In the genomic region with DNA sequence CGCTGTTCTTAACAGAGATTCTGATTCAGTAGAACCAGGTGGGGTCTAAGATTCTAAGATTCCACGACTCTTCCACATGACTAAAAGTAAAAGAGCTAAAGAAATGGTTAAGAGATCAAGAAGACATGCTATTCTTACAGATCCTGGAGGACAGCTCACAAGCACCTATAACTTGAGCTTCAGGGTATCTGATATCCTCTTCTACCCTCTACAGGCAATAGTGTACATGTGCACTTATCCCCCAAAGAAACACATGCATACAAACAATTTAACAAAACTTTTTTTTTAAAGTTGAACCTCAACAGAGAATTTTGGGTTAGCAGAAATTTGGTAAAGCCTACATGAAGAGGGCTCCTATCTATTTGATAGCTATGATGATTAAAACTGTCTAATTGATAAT, we compare ENCODE assay signal across 19 mouse cellular contexts.
DNase-seq lines count a peak whose midpoint lies in the region; ATAC-seq and TF ChIP-seq lines count a peak whose summit lies in the region.
"Had no signal": no experiment of that assay in that cellular context is flagged by ENCODE, and none has a peak within 500 bp of the region (broad histone marks: within the 10 kb centered on the region; RNA-seq: fewer than 3 reads in every experiment).

No protein-coding gene starts in this region.

- peak; percentile 15 for TF ChIP-seq RAD21 in CH12.LX (IDR thresholded peaks at IDR 0.05; ENCODE audit: low read depth, low read length)

- H3K36me3 ChIP-seq in forebrain, postnatal 0 days (ENCODE audit: insufficient read depth), result no peaks in the 10 kb centered on the region
- no peaks in the 10 kb centered on the region for H3K36me3 ChIP-seq in forebrain, embryonic 11.5 days (ENCODE audit: control insufficient read depth, insufficient read depth, low read length)
- H3K36me3 ChIP-seq in CH12.LX (replicated peaks in 1 of 2; ENCODE audit: control insufficient read depth in 1 of 2, insufficient read depth in 1 of 2, low read length in 1 of 2), result no peaks in the 10 kb centered on the region
- H3K36me3 ChIP-seq: embryonic facial prominence, embryonic 10.5 days; heart, embryonic 13.5 days had no signal

- H3K4me1 ChIP-seq in forebrain, postnatal 0 days (ENCODE audit: insufficient read depth), result peaks cover 8% of the 10 kb centered on the region
- H3K4me1 ChIP-seq in forebrain, embryonic 11.5 days (replicated peaks; ENCODE audit: control insufficient read depth, insufficient read depth, low read length), result no peaks in the 10 kb centered on the region
- no peaks in the 10 kb centered on the region for H3K4me1 ChIP-seq in CH12.LX (ENCODE audit: control insufficient read depth in 1 of 2, insufficient read depth in 2 of 2)
- H3K4me1 ChIP-seq: embryonic facial prominence, embryonic 10.5 days had no signal

- DNase-seq in forebrain, postnatal 0 days, result no peak
- no peak for DNase-seq in forebrain, embryonic 11.5 days (ENCODE audit: low spot score)
- no peak for DNase-seq in layer of hippocampus, adult 2 months (ENCODE audit: low spot score in 2 of 2)
- no peak for DNase-seq in layer of hippocampus, adult 9-10 months (ENCODE audit: low spot score)
- no peak for DNase-seq in CH12.LX (ENCODE audit: extremely low read depth)
- no peak for DNase-seq in cerebellum, postnatal 4 days (ENCODE audit: low spot score in 2 of 2)
- DNase-seq in T-cell, adult 2 months (ENCODE audit: low spot score), result no peak
- DNase-seq: adrenal gland, postnatal 10 days; cerebellum, adult 11 months; cerebellum, adult 8-10 months; cerebellum, postnatal 25 days; gastrocnemius, postnatal 36 days; heart, adult 11 months; heart, postnatal 10 days had no signal

- H3K4me3 ChIP-seq in forebrain, postnatal 0 days (ENCODE audit: low read depth, low read length), result no peak overlapping the region
- no peak overlapping the region for H3K4me3 ChIP-seq in forebrain, embryonic 11.5 days (ENCODE audit: low read depth, low read length)
- no peak overlapping the region for H3K4me3 ChIP-seq in layer of hippocampus, adult 2 months
- no peak overlapping the region for H3K4me3 ChIP-seq in CH12.LX (replicated peaks in 1 of 3; ENCODE audit: low read depth in 2 of 3, low read length in 2 of 3, poor library complexity in 1 of 3)
- H3K4me3 ChIP-seq: embryonic facial prominence, embryonic 10.5 days; heart, embryonic 13.5 days had no signal

- no peaks in the 10 kb centered on the region for H3K27me3 ChIP-seq in forebrain, postnatal 0 days (ENCODE audit: insufficient read depth, low read length)
- no peaks in the 10 kb centered on the region for H3K27me3 ChIP-seq in forebrain, embryonic 11.5 days (ENCODE audit: control insufficient read depth, insufficient read depth, low read length)
- no peaks in the 10 kb centered on the region for H3K27me3 ChIP-seq in CH12.LX (replicated peaks)
- H3K27me3 ChIP-seq: heart, embryonic 13.5 days had no signal

- in situ Hi-C loops in CH12.LX (cut with MboI; ENCODE audit: low pct_ligation_motif_present, low pct_unique_long_range_greater_than_20kb, low sequenced_read_pairs), result no loop called here

- TF ChIP-seq CTCF in forebrain, postnatal 0 days (IDR thresholded peaks at IDR 0.05; ENCODE audit: low read depth), result 0 out of 2 replicates have a peak, but pooled peaks have one; percentile 5
- TF ChIP-seq CTCF in layer of hippocampus, adult 2 months (conservative IDR thresholded peaks at IDR 0.05), result peak; percentile 41
- peak in 1 of 2 experiments; percentile 10; a peak in 1 of 4 replicates for TF ChIP-seq CTCF in CH12.LX (conservative IDR thresholded peaks at IDR 0.05 in 1 of 2, IDR thresholded peaks at IDR 0.05 in 1 of 2; ENCODE audit: low read depth in 2 of 2, low read length in 2 of 2)

- TF ChIP-seq POLR2A in CH12.LX (IDR thresholded peaks at IDR 0.05; ENCODE audit: low read depth, low read length), result no peak

- H3K79me2 ChIP-seq in CH12.LX (replicated peaks; ENCODE audit: control insufficient read depth, extremely low read depth, insufficient read depth, poor library complexity, severe bottlenecking), result no peaks in the 10 kb centered on the region

- no peak overlapping the region for H3K4me2 ChIP-seq in forebrain, postnatal 0 days (ENCODE audit: low read depth)
- H3K4me2 ChIP-seq in forebrain, embryonic 11.5 days (ENCODE audit: low read depth, low read length, severe bottlenecking), result no peak overlapping the region
- H3K4me2 ChIP-seq in CH12.LX (ENCODE audit: insufficient read depth, low read depth, poor library complexity, severe bottlenecking), result no peak overlapping the region
- H3K4me2 ChIP-seq: heart, embryonic 13.5 days; hindbrain, embryonic 14.5 days had no signal

- WGBS in forebrain, postnatal 0 days, result 95% methylated on average over 2 of the region's 2 CpGs
- WGBS in forebrain, embryonic 11.5 days, result 97% methylated on average over 2 of the region's 2 CpGs

- H3K27ac ChIP-seq in forebrain, postnatal 0 days (ENCODE audit: low read depth, low read length), result no peak overlapping the region
- no peak overlapping the region for H3K27ac ChIP-seq in forebrain, embryonic 11.5 days (ENCODE audit: low read depth, low read length)
- no peak overlapping the region for H3K27ac ChIP-seq in layer of hippocampus, adult 2 months
- no peak overlapping the region for H3K27ac ChIP-seq in CH12.LX (ENCODE audit: insufficient read depth, low read depth)
- H3K27ac ChIP-seq: embryonic facial prominence, embryonic 10.5 days; heart, embryonic 13.5 days; hindbrain, embryonic 14.5 days had no signal

- no peak overlapping the region for H3K9ac ChIP-seq in forebrain, postnatal 0 days
- H3K9ac ChIP-seq in forebrain, embryonic 11.5 days (ENCODE audit: low read length), result no peak overlapping the region
- H3K9ac ChIP-seq in CH12.LX (ENCODE audit: insufficient read depth, low read depth), result no peak overlapping the region
- H3K9ac ChIP-seq: heart, embryonic 13.5 days; hindbrain, embryonic 14.5 days had no signal

- dilution Hi-C loops in CH12.LX (cut with MboI; ENCODE audit: extremely low pct_ligation_motif_present, extremely low pct_unique_long_range_greater_than_20kb, low sequenced_read_pairs), result no loop called here

- H3K9me3 ChIP-seq in forebrain, postnatal 0 days (ENCODE audit: low read length), result no peaks in the 10 kb centered on the region
- H3K9me3 ChIP-seq in forebrain, embryonic 11.5 days (ENCODE audit: control insufficient read depth, low read length), result no peaks in the 10 kb centered on the region
- H3K9me3 ChIP-seq in CH12.LX (replicated peaks; ENCODE audit: low read length), result no peaks in the 10 kb centered on the region
- H3K9me3 ChIP-seq: embryonic facial prominence, embryonic 10.5 days; heart, embryonic 13.5 days had no signal

- no peak for ATAC-seq in forebrain, postnatal 0 days
- ATAC-seq in forebrain, embryonic 11.5 days (replicated peaks; ENCODE audit: low FRiP score), result no peak
- ATAC-seq in megakaryocyte-erythroid progenitor cell, adult 5-6 weeks (replicated peaks; ENCODE audit: low FRiP score, low TSS enrichment, poor library complexity, severe bottlenecking), result peak; percentile 59; the same call in 1 of the 2 replicates
- ATAC-seq: forebrain, embryonic 14.5 days had no signal

- TF ChIP-seq EP300 in CH12.LX (IDR thresholded peaks at IDR 0.05; ENCODE audit: low read length), result no peak

TF ChIP-seq in CH12.LX, 34 proteins besides CTCF, POLR2A, EP300 and RAD21:
- TF ChIP-seq MAZ (IDR thresholded peaks at IDR 0.05; ENCODE audit: low read depth, low read length), result no peak
- no peak for TF ChIP-seq SIN3A (IDR thresholded peaks at IDR 0.05; ENCODE audit: low read length)
- TF ChIP-seq ZMIZ1 (IDR thresholded peaks at IDR 0.05; ENCODE audit: low read depth, low read length), result no peak
- TF ChIP-seq ELF1 (IDR thresholded peaks at IDR 0.05; ENCODE audit: low read depth, low read length), result no peak
